Mouse (Mus musculus) thymus, adult 18-20 months (tissue): ENCODE results near the gene Psenen.

Source experiments
- DNase-seq, 2 experiments: peaks; one replicate each; pipeline ENCODE4 v3.0.0; 2022; ENCODE audit warnings: mixed read lengths in 2 of 2

Psenen gene

DNA sequence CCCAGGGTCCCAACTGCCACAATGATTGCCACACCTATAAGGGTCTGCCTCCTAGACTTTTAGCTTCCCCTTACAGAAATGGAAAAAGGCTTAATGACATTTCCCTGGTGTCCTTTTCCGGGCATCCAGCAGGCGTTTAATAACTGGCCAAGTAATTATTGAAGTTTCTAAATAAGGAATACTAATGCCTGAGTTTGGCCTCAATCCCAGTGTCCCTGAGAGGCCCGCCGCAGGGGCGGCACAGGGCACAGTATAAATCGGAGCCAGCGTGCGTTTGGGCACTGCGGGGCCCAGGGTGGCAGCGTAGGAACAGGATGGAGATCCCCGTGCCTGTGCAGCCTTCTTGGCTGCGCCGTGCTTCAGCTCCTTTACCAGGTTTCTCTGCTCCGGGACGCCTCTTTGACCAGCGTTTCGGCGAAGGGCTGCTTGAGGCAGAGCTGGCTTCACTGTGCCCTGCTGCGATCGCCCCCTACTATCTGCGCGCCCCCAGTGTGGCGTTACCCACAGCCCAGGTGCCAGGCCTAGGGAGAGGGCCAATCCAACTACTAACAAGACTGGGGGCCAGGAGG, 10.3 kb downstream of the Psenen start:
- peak; percentile 34 to 43 for DNase-seq

DNA sequence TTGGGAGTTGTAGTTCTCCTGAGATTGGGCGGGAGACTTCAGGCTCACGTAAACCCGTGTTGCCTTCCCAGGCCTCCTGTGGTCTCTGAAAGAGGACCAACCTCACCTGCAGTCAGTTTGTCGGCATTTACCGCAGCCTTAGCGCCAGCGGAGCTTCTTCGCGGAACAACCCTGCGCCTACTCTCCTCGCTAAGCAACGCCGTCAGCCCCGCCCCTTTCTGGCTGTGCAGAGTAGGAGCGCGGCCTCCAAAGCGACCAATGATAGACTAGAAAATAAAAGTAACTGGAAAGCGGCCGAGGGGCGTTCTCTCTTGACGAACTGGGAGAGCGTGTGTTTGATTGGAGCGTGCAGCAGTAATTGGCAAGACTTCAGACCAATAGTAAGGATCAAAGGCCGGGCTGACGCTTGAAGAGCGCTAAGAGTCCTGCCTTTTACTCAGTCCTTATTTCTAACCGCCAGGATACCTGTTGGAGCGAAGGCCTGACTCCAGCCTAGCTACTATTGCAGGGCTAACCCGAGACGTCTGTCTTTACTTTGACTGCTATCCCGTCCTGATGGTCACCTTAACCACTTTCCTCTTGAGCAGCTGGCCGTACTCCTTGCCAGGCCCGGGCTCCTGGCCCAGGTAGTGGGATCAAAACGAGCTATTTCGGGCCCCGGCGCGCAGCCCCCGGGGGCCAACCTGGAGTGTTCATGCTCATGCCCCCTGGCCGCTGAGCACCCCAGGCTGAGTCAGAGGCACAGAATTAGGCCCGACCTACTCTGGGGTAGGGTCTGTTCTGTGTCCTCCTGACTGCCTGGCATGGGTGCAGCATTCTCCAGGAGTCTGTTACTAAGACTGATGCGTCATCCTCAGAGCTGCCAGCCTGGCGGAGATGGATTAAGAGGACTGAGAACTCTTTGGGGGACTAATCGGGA, 11.1 kb downstream of the Psenen start, which contains the start of the genes Hspb6 and Proser3:
Gene Hspb6, plus strand, starts transcription at position 77 of the 919 bp plus-strand sequence.
Gene Proser3, minus strand, starts transcription at position 198 of the 919 bp plus-strand sequence.
- peak; percentile 92 to 96 for DNase-seq

DNA sequence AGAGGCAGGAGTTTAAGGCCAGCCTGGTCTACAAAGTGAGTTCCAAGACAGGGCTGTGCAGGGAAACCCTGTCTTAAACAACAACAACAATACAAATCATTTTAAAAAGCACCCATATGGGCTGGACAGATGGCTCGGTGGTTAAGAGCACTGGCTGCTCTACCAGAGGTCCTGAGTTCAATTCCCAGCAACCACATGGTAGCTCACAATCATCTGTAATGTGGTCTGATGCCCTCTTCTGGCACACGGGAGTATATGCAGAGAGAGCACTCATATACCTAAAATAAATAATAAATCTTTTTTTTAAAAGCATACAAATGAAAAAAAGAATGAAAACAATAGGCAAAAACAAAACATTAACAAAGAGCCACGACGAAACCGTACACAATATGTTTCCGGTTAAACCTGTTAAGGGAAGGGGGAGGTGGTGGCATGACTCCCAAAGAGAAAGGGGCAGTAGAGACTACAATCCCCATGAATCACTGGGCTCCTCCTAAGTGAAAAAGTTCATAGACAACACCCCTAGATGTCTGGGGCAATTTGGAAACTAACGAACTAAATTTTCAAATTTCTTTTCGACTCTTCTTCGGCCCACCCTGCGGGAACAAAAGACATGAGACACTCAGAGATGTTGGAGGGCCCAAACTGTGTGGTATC, 11.9 kb downstream of the Psenen start:
- no peak for DNase-seq

- DNase-seq: no peak
Measured at GRCm38 (mm10) chr7:30550603-30551002, 12.8 kb downstream of the Psenen start.

GRCm38 (mm10) chr7:30549880-30550279, 13.5 kb downstream of the Psenen start:
- no peak for DNase-seq

GRCm38 (mm10) chr7:30544327-30544726, 19.1 kb downstream of the Psenen start:
- DNase-seq: no peak

GRCm38 (mm10) chr7:30540572-30540971, 22.9 kb downstream of the Psenen start:
- DNase-seq: no peak

DNA sequence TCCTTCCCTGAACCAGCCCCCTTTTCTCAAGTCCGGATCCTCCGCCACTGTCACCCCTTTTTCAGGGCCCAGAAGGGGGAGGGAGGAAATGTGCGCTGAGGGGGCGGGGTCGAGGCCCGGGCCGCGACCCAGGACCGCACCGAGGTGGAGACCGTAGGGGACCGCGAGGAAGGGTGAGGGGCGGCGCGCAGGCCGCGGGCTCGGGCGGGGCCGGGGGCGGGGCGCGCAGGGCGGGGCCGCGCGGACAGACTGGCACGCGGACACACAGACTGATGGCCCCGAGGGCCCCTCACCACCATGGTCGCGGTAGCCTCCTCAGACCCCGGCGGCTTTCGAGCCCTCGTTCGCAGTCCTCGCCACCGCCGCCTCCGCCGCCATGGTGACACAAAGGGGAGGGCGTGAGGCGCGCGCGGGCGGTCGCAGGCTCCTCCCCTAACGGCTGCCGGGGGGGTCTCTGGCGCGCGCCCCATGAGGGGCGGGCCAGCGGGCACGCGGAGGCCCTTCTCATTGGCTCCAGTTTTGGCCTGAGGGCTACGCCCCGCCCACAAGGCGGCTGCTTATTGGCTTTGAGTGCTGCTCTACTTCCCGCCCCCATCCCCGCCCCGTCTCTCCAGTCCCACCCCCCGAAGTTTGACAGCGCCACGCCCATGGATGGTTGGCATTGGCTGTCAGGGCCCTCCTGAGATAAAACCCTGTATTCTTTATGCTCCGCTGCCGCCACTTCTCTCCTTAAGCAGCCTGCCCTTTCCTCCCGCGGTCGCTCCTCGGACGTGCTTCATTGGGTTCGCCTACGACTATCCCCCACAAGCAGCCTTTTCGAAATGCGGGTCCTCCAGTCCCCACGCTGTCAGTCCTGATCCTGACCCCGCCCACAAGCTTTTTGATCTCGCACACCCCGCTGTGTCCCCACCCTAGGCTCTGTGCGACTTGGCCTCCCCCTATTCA, 28.5 kb downstream of the Psenen start, which contains the start of gene Arhgap33:
Gene Arhgap33, minus strand, starts transcription at position 428 of the 945 bp plus-strand sequence.
- DNase-seq: peak; percentile 95 to 96

- peak; percentile 48 to 63 for DNase-seq
Measured at GRCm38 (mm10) chr7:30533941-30534632, 29.3 kb downstream of the Psenen start.

- no peak for DNase-seq
Measured at GRCm38 (mm10) chr7:30532931-30533330, 30.5 kb downstream of the Psenen start.

- DNase-seq: no peak
Measured at GRCm38 (mm10) chr7:30531291-30531815, 32.1 kb downstream of the Psenen start.

GRCm38 (mm10) chr7:30526981-30527380, 36.4 kb downstream of the Psenen start:
- DNase-seq: no peak

GRCm38 (mm10) chr7:30526399-30526798, 37.0 kb downstream of the Psenen start:
- DNase-seq: no peak

DNA sequence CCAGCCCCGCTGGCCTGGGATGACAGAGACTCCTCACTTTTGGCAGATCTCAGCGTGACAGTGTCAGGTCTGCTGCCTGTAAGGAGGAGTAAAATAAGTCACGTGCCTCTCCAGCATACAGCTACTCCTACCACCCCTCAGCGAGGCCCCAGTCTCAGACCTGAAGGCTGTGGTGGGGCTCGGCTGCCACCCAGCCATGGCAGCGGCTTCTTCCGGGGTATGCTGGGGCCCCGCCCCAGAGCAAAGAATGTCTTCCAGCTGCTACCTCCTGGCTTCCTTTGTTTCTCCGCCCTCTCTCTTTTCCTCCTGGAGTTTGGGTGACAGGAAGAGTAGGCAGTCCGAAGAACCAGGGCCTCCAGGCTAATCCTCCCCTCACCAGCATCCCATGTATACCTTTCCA, 37.5 kb downstream of the Psenen start:
- no peak for DNase-seq

DNA sequence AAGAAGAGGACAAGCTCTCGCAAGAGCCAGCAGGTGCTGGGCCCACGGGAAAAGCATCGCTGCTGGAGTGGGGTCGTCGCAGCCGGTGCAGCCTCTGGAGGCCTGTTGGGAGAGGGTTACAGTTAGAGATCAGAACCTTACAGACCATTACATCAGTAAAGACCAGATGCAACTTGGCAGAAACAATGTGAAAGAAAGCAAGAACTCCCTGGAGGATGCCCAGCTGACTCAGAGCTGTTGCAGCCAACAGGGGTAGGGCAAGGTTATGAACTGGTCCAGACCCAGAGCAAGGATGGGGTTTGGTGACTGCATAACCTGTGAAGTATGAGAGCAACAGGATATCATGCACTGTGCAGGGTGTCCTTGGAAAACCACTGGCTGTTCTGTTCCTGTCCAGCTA, 38.9 kb downstream of the Psenen start:
- no peak for DNase-seq

DNA sequence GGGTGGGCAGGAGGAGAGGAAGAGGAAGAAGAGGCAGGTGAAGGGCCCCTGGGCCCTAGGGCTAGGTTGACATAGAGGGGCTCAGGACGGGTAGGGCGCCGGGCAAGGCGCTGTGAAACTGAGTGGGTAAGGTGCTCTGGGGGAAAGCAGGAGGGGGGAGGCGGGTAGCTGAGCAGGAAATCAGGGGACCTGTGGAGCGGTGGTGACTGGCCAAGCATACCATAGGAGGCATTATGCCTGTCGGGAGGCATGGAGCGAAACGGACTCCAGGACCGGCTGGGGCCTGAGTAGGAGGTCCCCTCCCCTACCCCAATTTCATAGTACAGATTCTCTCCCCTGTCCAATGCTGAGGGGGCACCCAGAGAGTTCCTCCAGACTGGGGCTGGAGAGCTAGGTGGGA, 40.6 kb downstream of the Psenen start:
- no peak for DNase-seq

- no peak for DNase-seq
Measured at GRCm38 (mm10) chr7:30520856-30521255, 42.6 kb downstream of the Psenen start.

DNA sequence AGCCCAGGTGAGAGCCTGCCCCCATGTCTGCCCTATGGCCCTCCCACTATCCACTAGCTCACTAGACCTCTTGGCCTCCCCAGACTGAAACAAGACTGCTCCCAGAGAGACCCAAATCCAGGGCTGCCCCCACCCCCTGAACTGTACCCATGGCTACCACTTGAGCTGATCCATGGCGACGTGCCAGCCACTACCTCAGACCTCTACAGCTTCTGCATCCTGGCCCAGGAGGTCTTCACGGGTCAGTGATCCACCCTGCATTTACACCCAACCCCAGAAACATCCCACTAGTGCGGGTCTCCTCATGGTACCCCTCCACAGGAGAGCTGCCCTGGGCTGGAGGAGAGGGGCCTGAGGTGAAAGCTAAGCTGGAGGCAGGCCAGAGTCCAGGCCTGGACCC, 43.0 kb downstream of the Psenen start:
- no peak for DNase-seq

GRCm38 (mm10) chr7:30518325-30518724, 45.1 kb downstream of the Psenen start:
- DNase-seq: no peak

DNA sequence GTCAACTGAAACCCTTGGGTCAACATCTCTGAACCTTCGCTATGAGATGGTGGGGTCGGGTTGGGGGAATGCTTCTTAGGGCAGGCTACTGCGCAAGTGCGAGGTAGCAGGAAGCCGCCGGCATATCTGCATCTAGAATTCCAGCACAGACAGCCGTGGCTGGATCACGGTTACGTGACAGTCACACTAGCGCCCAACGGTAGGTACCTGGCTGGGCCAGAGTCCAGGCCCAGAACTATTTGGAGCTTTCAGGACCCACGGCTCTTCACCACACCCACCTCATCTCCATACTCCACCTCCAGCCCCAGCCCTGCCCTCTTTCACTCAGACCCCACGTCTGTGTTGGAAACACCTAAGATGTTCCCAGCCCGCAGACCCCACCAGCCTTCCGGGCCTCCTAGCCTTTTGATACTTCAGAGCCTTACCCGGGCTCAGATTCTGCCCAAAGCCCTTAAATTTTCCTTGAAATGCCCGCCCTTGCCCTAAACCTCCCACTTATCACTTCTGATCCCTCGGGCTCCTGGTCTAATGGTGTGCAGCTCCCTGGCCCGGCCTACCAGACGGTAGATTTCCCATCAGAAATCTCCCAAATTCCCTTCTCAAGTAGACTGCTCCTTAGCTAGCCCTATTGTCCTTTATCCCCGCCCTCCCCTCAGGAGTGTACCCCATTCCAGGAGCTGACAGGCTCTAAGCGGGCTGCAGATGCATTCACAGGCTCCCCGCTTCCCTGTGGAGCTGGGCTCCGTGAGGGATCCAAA, 48.2 kb downstream of the Psenen start:
- no peak for DNase-seq
